Mouse (Mus musculus) left cerebral cortex, postnatal 36 days (tissue): Measurements from ENCODE around the gene Atp8a2. TPM values are rescaled to one million over a fixed set of nuclear protein-coding genes. Genes with fewer than 3 reads are reported as not detected.

Experiments used
- DNase-seq, 2 experiments: peaks; one replicate each; pipeline ENCODE4 v3.0.0; 2021 to 2022; ENCODE audit warnings: low spot score in 2 of 2, mixed read lengths in 1 of 2
- intact Hi-C: fragments of 180-260 bp; cut with DNase I; formaldehyde crosslinking; loops from one replicate; pipeline ENCODE4 v1.15.1; 2025
- total RNA-seq, 2 experiments: library from RNA; stranded (reverse); gene quantifications; 2 replicates each; pipeline ENCODE4 v1.2.3; 2021

Gene Atp8a2
- total RNA-seq, 2 experiments from 2014 or later: 63.5 to 77.6 TPM

- intact Hi-C loops: no loop called here
- no peak for DNase-seq
Observed at GRCm38 (mm10) chr14:59692164-59692563, 504.8 kb downstream of the Atp8a2 start.

- intact Hi-C loops: no loop called here
- DNase-seq: no peak
Observed at GRCm38 (mm10) chr14:59691402-59691801, 505.6 kb downstream of the Atp8a2 start.

GRCm38 (mm10) chr14:59690954-59691353 lies 506.0 kb downstream of the Atp8a2 start:
- no peak for DNase-seq
- intact Hi-C loops: no loop called here

GRCm38 (mm10) chr14:59689596-59689995 lies 507.4 kb downstream of the Atp8a2 start:
- DNase-seq: no peak
- intact Hi-C loops: no loop called here

GRCm38 (mm10) chr14:59686229-59686628 lies 510.8 kb downstream of the Atp8a2 start:
- intact Hi-C loops: no loop called here
- no peak for DNase-seq

- intact Hi-C loops: no loop called here
- DNase-seq: no peak
Observed at GRCm38 (mm10) chr14:59685343-59685742, 511.6 kb downstream of the Atp8a2 start.

- DNase-seq: no peak
- intact Hi-C loops: no loop called here
Observed at GRCm38 (mm10) chr14:59681906-59682305, 515.1 kb downstream of the Atp8a2 start.

GRCm38 (mm10) chr14:59677598-59678003 lies 519.4 kb downstream of the Atp8a2 start:
- intact Hi-C loops: no loop called here
- DNase-seq: no peak

GRCm38 (mm10) chr14:59675330-59675729 lies 521.6 kb downstream of the Atp8a2 start:
- intact Hi-C loops: no loop called here
- DNase-seq: no peak

GRCm38 (mm10) chr14:59674556-59674955 lies 522.4 kb downstream of the Atp8a2 start:
- intact Hi-C loops: no loop called here
- no peak for DNase-seq

- intact Hi-C loops: no loop called here
- no peak for DNase-seq
Observed at GRCm38 (mm10) chr14:59672893-59673515, 524.0 kb downstream of the Atp8a2 start.

- intact Hi-C loops: no loop called here
- no peak for DNase-seq
Observed at GRCm38 (mm10) chr14:59657098-59657497, 539.9 kb downstream of the Atp8a2 start.

- intact Hi-C loops: no loop called here
- no peak for DNase-seq
Observed at GRCm38 (mm10) chr14:59656591-59656990, 540.4 kb downstream of the Atp8a2 start.

- no peak for DNase-seq
- intact Hi-C loops: no loop called here
Observed at GRCm38 (mm10) chr14:59649337-59649736, 547.6 kb downstream of the Atp8a2 start.

GRCm38 (mm10) chr14:59648611-59649010 lies 548.4 kb downstream of the Atp8a2 start:
- no peak for DNase-seq
- intact Hi-C loops: no loop called here

- DNase-seq: no peak
- intact Hi-C loops: no loop called here
Observed at GRCm38 (mm10) chr14:59646826-59647697, 549.9 kb downstream of the Atp8a2 start.

- intact Hi-C loops: no loop called here
- DNase-seq: no peak
Observed at GRCm38 (mm10) chr14:59644896-59645295, 552.1 kb downstream of the Atp8a2 start.

GRCm38 (mm10) chr14:59644166-59644565 lies 552.8 kb downstream of the Atp8a2 start:
- intact Hi-C loops: no loop called here

GRCm38 (mm10) chr14:59643582-59643981 lies 553.4 kb downstream of the Atp8a2 start:
- intact Hi-C loops: no loop called here
- DNase-seq: no peak

More at GRCm38 (mm10) chr14:59644166-59644565, 552.8 kb downstream of the Atp8a2 start:
- DNase-seq: no peak

- intact Hi-C loops: no loop called here
Observed at GRCm38 (mm10) chr14:59641856-59642255, 555.1 kb downstream of the Atp8a2 start.

More at GRCm38 (mm10) chr14:59641856-59642255, 555.1 kb downstream of the Atp8a2 start:
- DNase-seq: no peak
